Mouse (Mus musculus) ovary, postnatal 14 days (tissue): ENCODE measurements around the gene 1600014C23Rik.

Experiments used
- DNase-seq: peaks from one replicate; pipeline ENCODE4 v3.0.0; 2022; ENCODE audit warnings: low spot score

Gene 1600014C23Rik

GRCm38 (mm10) chr17:45752053-45752452 lies 18.4 kb upstream of the 1600014C23Rik start:
- DNase-seq, result no peak

GRCm38 (mm10) chr17:45751359-45751758 lies 17.7 kb upstream of the 1600014C23Rik start:
- DNase-seq, result no peak

- no peak for DNase-seq
Measured at GRCm38 (mm10) chr17:45749100-45749499, 15.5 kb upstream of the 1600014C23Rik start.

- peak; percentile 57 for DNase-seq
Measured at GRCm38 (mm10) chr17:45747858-45748785, 14.5 kb upstream of the 1600014C23Rik start.

- DNase-seq, result no peak
Measured at GRCm38 (mm10) chr17:45747293-45747692, 13.6 kb upstream of the 1600014C23Rik start.

GRCm38 (mm10) chr17:45746755-45747154 lies 13.1 kb upstream of the 1600014C23Rik start:
- no peak for DNase-seq

- no peak for DNase-seq
Measured at GRCm38 (mm10) chr17:45745629-45746028, 12.0 kb upstream of the 1600014C23Rik start.

- no peak for DNase-seq
Measured at GRCm38 (mm10) chr17:45742371-45743147, 8.9 kb upstream of the 1600014C23Rik start.

- DNase-seq, result no peak
Measured at GRCm38 (mm10) chr17:45737078-45737601, 3.5 kb upstream of the 1600014C23Rik start.

- DNase-seq, result peak; percentile 71
Measured at GRCm38 (mm10) chr17:45736311-45737077, 2.9 kb upstream of the 1600014C23Rik start.

- DNase-seq, result peak; percentile 85
Measured at GRCm38 (mm10) chr17:45735382-45736310, 2.0 kb upstream of the 1600014C23Rik start.

- DNase-seq, result no peak
Measured at GRCm38 (mm10) chr17:45734881-45735280, 1.2 kb upstream of the 1600014C23Rik start.

GRCm38 (mm10) chr17:45734333-45734732 lies 689 bp upstream of the 1600014C23Rik start:
- DNase-seq, result no peak

- DNase-seq, result no peak
Measured at GRCm38 (mm10) chr17:45733038-45733734, 458 bp downstream of the 1600014C23Rik start.

- DNase-seq, result peak; percentile 89
Measured at GRCm38 (mm10) chr17:45731172-45731864, 2.3 kb downstream of the 1600014C23Rik start.

- DNase-seq, result no peak
Measured at GRCm38 (mm10) chr17:45730696-45731095, 2.9 kb downstream of the 1600014C23Rik start.

GRCm38 (mm10) chr17:45729387-45729786 lies 4.3 kb downstream of the 1600014C23Rik start:
- no peak for DNase-seq

GRCm38 (mm10) chr17:45727983-45728723 lies 5.5 kb downstream of the 1600014C23Rik start:
- no peak for DNase-seq

- no peak for DNase-seq
Measured at GRCm38 (mm10) chr17:45727481-45727880, 6.2 kb downstream of the 1600014C23Rik start.
